Mouse (Mus musculus): Measurements from ENCODE around the gene Gbp6. TPM values are rescaled to one million over a fixed set of nuclear protein-coding genes. Genes with fewer than 3 reads are reported as not detected.

Gbp6 gene
- polyA plus RNA-seq (2014; fragmentation: Illumina TruSeq; extraction: RNeasy Lipid Tissue Mini Kit (QIAGEN cat#74804); ENCODE audit: low read depth, low replicate concordance), result 25.3 TPM

DNA sequence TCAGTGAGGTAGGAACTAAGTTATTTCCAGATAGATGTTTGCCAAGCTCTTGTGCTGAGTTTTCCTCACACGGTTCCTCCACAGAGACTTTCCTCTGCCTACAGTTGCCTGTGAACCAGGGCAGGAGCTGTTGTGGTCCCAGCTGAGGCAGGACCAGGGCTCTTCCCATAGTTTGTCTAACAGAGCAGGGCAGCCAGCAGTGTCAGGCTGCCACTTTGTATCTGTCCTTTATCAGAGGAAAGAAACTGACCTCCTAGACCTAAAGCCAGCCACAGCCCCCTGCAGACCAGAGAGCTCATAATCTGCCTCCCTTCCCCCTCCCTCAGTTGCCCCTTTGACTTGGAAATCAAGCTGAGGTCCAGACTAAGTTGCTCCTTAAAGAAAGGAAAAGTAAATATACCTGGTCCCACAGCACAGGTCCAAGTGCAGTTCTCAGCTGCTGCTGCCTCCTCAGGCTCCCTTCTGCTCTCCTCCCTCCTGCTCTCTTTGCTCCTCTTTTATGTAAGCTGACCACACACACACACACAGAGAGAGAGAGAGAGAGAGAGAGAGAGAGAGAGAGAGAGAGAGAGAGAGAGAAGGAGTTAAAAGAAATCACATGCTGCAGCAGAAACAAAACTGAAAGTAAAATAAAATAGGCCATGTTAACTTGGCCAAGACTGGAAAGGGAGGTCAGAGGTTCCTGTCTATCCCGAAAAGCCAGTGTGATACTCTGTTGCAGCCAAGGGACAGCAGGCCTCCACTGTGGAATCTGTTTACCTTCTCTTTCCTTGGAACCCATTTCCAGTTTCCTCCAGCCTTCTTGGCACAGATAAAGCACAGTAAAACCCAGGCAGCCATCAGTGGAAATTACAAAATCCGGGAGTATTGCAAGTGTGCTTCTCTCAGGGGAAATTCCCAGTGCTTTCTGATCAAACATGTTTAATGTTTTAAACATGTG is at the start of gene Gbp6, which contains the start of gene Gm43302:
TSS of gene Gbp6 (minus strand) at position 473 of the 940 bp plus-strand sequence.
TSS of gene Gm43302 (minus strand) at position 470 of the 940 bp plus-strand sequence.

GRCm38 (mm10) chr5:105239483-105240047 is 53.9 kb downstream of the Gbp6 start, which contains the start of gene Gbp10:
Gbp10 (minus strand) TSS chr5:105239533.

Other genes starting within 250 kb of the Gbp6 start
- 17.3 TPM for gene Gbp9, start 154.2 kb downstream of the Gbp6 start, polyA plus RNA-seq (2014; fragmentation: Illumina TruSeq; extraction: RNeasy Lipid Tissue Mini Kit (QIAGEN cat#74804); ENCODE audit: low read depth, low replicate concordance)
- 10.5 TPM for gene Gbp8, start 154.2 kb downstream of the Gbp6 start, polyA plus RNA-seq (2014; fragmentation: Illumina TruSeq; extraction: RNeasy Lipid Tissue Mini Kit (QIAGEN cat#74804); ENCODE audit: low read depth, low replicate concordance)
- gene Gbp4, start 154.1 kb downstream of the Gbp6 start, polyA plus RNA-seq (2014; fragmentation: Illumina TruSeq; extraction: RNeasy Lipid Tissue Mini Kit (QIAGEN cat#74804); ENCODE audit: low read depth, low replicate concordance), result 14.8 TPM
- gene Gbp10, start 54.2 kb downstream of the Gbp6 start, polyA plus RNA-seq (2014; fragmentation: Illumina TruSeq; extraction: RNeasy Lipid Tissue Mini Kit (QIAGEN cat#74804); ENCODE audit: low read depth, low replicate concordance), result 2.1 TPM
- gene Gm43302, start within 50 bp of the Gbp6 start, polyA plus RNA-seq (2014; fragmentation: Illumina TruSeq; extraction: RNeasy Lipid Tissue Mini Kit (QIAGEN cat#74804); ENCODE audit: low read depth, low replicate concordance), result 0.54 TPM
- 27.0 TPM for gene Lrrc8b, start 122.1 kb upstream of the Gbp6 start, polyA plus RNA-seq (2014; fragmentation: Illumina TruSeq; extraction: RNeasy Lipid Tissue Mini Kit (QIAGEN cat#74804); ENCODE audit: low read depth, low replicate concordance)
- 10.6 TPM for gene Lrrc8c, start 225.7 kb upstream of the Gbp6 start, polyA plus RNA-seq (2014; fragmentation: Illumina TruSeq; extraction: RNeasy Lipid Tissue Mini Kit (QIAGEN cat#74804); ENCODE audit: low read depth, low replicate concordance)

Measured in sigmoid colon, adult 10 weeks (tissue).